Mouse (Mus musculus) megakaryocyte, adult 5-6 weeks (primary cell): ENCODE data around the gene Kcnma1. TPM values are rescaled to one million over a fixed set of nuclear protein-coding genes. Genes with fewer than 3 reads are reported as not detected.

Experiments used
- ATAC-seq: 2 replicates; pipeline ENCODE4 v1.8.0; 2016; ENCODE audit warnings: mild to moderate bottlenecking, inconsistent platforms; ENCODE audit not compliant: poor library complexity, severe bottlenecking
- total RNA-seq, 2 experiments: library from RNA; stranded (forward) in 1 of 2; stranded (reverse) in 1 of 2; fragments of 153-499, 151-499 nt in 1 of 2; fragments of 221-1000, 200-1000 nt in 1 of 2; gene quantifications; 2 replicates each; pipeline versions ENCODE4 v1.2.3 to v1.2.4; 2015 to 2017

The Kcnma1 gene
- total RNA-seq, 2 experiments from 2014 or later = not detected

DNA sequence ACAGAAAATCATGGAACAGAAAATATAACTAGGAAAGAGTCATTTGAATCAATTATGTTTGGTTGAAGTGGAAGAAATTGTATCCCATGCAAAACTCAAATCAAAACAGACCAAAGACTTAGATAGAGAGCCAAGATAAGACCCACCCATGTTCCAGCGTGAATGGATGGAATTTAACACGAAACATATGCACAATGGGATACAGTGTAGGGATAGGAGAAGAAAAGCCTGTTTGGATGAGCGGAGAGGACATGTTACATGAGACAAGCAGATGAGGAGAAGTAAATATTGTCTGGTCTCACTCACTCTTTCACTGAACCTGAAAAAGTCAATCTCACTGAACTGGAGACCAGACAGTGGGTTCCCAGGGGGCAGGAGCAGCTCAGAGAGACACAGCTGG is 463.8 kb downstream of the Kcnma1 start:
- no peak for ATAC-seq

DNA sequence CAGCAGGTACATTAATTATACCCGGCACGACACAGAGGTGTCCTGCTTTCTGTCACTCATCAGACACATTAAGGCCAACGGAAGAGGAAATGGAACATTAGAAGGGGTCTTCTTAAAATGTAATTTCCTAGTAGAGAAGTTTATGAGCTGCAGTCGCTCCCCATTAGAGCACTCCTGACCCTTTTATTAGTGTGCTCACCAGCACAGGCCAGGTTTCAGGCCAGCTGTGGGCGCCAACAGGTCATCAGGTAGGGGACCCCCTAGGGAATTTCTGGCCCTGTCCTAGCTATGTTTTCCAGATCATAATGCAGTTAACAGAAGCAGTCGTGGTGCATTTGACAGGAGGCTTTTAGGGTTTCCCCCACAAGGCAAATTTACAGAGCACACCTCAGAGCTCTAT is 472.2 kb downstream of the Kcnma1 start:
- no peak for ATAC-seq

DNA sequence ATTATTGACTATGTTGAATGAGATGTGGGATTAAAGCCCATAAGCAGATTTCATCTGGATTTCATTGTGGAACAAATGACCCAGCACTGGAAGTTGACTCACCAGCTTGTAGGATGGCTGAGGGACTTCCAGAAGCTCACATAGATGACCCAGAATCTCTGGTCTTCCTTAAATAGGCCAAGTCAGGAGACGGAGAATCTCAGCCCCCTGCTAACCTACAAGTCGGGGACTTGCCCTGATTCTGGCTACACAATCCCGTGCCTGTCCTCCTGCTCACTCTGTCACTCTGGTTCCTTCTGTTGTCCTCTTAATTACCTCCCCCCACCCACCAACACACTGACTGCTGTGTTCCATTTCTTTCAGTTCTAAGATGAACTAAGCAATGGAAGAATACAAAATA is 474.7 kb downstream of the Kcnma1 start:
- ATAC-seq = no peak

DNA sequence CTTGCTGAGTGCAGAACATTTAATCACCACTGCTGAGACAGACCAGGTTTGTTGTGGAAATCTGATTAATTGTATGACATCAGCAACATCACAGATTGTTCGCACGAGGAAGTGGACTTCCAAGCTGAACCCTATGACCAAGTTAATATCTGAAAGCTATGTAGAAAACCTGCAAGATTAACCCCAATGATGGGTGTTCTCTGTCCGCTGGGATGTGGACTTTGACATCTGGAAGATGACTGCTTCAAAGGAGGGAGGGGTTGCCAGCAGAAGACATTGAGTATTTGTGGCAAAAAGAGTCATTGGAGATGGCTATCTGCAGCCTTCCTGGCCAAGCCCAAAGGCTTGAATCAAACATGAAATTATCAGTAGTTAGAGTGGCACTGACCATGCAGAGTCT is 480.9 kb downstream of the Kcnma1 start:
- no peak for ATAC-seq

DNA sequence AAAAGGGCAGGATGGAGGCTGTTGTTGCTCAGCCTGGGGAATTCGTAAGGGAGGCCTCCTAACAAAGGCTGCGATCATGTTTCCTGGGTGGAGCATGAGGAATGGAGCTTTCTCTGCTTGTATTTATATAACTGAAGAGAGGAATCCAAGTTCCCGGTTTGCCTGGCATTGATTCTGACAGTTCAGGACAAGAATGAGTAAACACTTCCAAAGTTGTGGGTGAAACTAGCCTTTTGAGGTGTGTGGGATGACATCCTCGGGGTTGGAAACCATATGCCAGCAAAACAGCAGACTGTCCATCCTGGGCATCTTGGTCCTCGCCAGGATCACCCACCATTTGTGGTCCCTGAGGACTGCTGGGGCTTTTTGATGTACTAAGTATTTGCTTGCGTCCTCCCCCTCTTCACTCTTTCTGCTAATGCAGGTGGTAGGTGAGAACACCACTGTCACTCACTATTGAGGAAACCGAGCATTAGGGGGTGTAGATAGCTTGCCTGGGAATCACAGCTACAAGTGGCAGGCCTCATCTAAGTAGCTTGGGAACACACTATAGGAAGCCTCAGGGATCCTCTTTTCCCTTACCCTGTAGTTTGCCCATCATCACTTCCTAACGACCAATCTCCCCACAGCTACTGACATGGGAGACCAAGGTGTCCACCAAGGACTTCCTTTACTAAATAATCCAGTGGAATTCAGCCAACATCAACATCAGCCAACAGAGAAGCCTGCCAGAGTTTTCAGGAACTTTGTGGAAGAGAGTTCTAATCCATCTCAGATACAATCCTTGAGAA is 482.4 kb downstream of the Kcnma1 start:
- ATAC-seq = no peak

DNA sequence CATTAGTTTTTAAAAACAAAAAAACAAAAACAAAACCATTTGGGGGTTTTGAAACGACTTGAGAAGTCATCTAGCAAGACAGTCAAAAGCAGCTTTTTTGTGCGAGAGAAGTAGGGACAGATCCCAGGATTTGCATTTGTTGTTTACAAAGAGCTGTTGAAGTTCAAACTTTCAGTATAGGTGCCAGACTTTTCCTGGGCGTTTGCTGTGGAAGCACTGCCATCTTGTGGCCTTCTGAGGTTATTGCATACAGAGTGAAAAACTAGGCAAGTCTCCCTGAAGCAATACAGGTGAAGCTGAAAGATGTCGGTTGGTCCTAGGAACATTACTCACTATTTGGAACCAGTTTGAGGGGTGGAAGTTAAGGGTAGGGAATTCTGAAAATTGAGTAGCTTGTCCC is 484.6 kb downstream of the Kcnma1 start:
- ATAC-seq = peak; percentile 38; the same call in 1 of the 2 replicates

DNA sequence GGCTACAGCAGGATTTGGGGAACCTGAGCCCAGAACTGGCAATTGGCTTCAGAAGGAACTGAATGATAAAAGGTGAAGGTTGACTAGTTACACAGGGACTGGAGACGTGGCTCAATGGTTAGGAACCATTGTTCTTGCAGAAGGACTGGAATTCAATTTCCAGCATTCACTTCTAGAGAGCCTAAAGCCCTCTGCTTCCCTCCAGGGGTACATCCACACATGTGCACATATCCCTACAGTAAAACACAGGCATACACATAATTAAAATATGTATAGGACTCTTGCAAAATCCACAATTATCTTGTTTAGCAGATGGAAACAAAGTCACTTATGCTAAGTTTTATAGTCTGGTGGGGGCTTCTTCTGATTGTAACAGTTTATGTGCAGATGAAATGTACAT is 485.1 kb downstream of the Kcnma1 start:
- ATAC-seq = no peak

DNA sequence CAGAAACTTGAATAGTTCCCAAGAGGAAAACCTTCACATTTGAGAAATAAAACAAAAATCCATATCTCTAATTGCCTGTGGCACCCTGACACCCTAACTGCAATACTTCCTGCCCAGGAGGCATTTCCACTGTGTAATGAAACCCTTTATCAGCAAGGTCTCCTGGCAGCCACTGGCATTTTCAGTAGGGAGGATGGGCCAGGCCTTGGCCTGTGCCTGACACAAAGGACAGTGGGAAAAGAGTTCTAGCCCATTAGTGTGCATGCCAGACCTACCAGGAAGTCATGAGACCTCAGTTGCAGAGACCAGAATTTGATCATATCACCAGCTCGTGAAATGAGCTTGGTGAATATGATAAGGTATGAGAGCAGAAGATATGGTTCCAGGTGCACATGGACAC is 488.4 kb downstream of the Kcnma1 start:
- no peak for ATAC-seq

DNA sequence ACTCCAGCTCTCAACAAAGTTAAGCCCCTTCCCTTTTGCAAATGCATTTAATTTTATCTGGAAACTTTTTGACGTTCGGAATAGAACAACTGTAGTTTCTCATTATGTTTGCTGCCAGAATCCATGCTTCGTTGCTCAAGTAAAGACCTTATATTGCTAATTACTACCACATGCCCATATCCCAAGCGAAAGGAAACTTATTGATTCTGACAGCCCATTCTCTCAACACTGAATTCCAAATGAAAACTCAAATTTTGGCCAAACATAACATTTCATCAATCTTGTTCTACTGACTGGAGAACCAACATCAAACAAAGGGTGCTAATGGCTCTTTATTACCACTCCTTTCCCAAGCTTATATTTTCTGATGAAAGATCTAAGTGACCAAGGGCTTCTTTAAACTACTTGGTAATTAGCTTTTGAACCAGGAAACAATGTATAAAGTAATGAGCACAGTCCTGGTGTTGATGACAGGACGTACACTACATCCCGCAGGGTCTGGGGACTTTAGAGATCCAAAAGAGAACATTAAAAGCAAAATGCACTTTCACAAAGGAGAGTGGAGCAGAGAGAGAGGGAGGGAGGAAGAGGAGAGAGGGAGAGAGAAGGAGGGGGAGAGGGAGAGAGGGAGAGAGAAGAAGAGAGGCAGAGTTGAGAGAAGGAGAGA is 490.3 kb downstream of the Kcnma1 start:
- no peak for ATAC-seq

DNA sequence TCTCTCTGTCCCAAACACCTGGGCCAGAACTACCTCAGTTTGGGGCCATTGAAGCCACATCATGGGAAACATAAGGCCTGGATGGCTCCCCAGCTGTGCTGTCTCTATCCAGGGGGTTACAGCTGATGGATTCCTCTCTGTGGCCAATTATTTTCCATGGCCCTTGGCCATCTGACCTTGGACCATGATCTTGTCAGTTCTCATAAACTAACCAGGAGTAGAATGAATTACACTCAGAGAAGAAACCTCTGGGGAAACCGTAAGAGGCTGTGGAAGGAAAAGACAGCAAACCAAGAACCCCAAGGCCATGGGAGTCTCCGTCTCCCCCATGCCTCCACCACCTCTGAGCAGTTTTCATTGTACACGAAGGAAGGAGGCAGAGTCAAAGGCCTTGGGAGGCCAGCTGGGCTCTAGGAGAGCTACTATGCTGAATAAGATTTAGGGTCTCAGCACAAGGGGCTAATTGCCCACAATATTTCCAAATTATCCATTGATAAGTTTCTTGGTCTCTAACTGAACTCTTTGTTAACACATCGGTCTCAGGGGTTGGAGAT is 491.6 kb downstream of the Kcnma1 start:
- ATAC-seq = no peak

GRCm38 (mm10) chr14:23521080-23521684 is 493.1 kb downstream of the Kcnma1 start:
- no peak for ATAC-seq

GRCm38 (mm10) chr14:23517374-23517773 is 496.9 kb downstream of the Kcnma1 start:
- no peak for ATAC-seq

DNA sequence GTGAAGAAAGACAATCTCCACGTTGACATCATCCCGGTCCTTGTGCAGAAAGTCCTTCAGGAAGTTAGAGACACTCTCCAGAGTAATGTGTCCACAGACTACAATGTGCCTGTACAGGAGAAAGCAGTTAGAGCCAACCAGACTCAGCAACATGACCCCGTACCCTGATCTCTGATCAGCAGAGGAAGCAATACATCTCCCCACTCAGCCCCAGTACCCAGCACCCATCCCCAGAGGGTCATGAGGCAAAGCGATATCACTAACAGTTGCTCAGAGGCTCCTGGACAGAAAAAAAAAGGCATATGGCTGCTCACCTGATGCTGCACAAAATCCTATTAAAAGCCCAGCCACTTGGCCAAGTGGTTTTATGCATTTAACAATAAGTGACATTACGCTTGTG is 504.5 kb downstream of the Kcnma1 start:
- ATAC-seq = no peak

- no peak for ATAC-seq
Measured at GRCm38 (mm10) chr14:23502236-23502790, 512.0 kb downstream of the Kcnma1 start.

GRCm38 (mm10) chr14:23496801-23497200 is 517.5 kb downstream of the Kcnma1 start:
- ATAC-seq = no peak

DNA sequence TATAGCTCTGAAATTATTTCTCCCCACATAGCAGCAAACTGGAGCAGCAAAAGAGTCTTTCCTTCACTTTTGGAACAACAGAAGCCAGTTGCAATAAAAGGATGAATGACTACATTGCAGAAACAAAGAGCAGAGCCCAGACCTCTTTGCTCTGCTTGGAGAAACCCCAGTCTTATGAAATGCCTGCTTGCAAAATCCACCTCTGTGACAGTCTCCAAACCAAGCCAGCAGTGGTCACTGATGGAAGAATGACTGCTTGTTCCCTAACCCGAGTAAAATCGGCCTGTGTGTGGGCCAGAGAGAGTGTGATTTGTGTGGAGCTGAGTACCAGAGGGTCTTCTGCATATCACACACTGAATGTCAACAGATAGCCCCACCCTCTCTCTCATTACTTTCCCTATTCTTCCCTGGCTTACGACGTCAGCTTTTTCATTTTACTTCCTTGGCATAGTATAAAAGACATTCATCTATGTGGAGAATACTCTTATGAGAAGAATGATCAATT is 518.0 kb downstream of the Kcnma1 start:
- no peak for ATAC-seq

GRCm38 (mm10) chr14:23494496-23494800 is 519.8 kb downstream of the Kcnma1 start:
- ATAC-seq = no peak

DNA sequence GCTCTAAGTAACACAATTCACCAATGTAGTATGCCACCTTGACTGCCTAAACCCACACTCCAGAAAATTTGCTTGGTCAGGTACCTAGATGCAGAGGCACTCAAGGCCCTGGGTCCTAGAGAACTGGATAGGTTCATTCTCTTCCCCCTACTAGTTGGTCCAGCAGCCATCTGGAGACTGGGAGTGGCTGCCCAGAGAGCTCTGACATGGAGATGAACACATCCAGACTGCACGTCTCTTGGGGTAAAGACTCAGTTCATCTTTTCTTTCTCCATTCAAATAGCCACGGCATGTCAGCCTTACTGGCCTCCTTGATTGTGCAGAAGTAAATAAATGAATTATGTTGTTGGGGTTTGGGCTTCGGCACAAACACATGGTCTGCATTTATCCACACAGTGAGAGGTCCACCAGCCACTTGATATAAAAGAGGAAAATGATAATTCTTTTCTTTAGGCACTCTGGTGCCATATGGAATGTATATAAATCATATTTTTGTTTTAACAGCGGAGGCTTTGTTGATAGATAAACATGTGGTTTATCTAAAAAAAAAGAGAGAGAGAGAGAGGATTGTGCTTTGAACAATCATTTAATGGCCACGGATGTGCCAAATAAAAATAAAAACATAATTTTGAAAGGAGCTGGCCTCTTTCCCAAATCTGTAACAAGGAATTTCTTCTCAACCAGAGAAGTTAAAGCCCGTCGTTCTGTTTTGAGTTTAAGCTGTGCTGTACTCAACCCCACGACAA is 520.4 kb downstream of the Kcnma1 start:
- no peak for ATAC-seq

GRCm38 (mm10) chr14:23492581-23493360 is 521.5 kb downstream of the Kcnma1 start:
- ATAC-seq = no peak

DNA sequence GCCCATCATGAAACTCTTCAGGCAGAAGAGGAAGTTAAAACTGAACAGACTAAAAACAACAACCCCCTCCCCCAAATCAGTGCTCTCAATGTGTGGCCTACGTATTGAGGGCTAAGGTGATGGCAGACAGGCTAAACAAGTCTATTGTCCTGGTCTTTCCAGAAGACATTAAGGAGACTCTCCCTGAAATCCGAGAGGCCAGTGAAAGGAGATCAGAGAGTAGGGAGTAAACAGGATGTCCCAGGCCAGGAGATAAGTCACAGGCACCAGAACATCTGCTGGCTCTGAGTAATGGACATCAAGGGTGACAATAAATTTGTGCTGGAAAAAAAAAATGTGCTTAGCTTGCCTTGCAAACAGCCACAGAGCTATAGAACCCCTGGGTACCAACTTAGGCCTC is 522.9 kb downstream of the Kcnma1 start:
- ATAC-seq = no peak
